Mouse (Mus musculus): ENCODE results near the gene Spint2.

Gene Spint2

GRCm38 (mm10) chr7:29303738-29304462 lies 22.2 kb upstream of the Spint2 start, which contains the start of gene Dpf1:
TSS of gene Dpf1 (plus strand) at chr7:29303951.
- DNase-seq: peak; percentile 70 to 76

GRCm38 (mm10) chr7:29302641-29303040 lies 20.9 kb upstream of the Spint2 start:
- no peak for DNase-seq

GRCm38 (mm10) chr7:29301127-29301566 lies 19.4 kb upstream of the Spint2 start:
- DNase-seq: peak in 1 of 2 experiments; percentile 44

GRCm38 (mm10) chr7:29296998-29297397 lies 15.3 kb upstream of the Spint2 start:
- DNase-seq: peak; percentile 69 to 80

GRCm38 (mm10) chr7:29295861-29296647 lies 14.3 kb upstream of the Spint2 start:
- DNase-seq: no peak

- DNase-seq: no peak
Measured at GRCm38 (mm10) chr7:29294111-29294761, 12.5 kb upstream of the Spint2 start.

- DNase-seq: peak; percentile 57 to 72
Measured at GRCm38 (mm10) chr7:29293131-29294065, 11.7 kb upstream of the Spint2 start.

GRCm38 (mm10) chr7:29292458-29293098 lies 10.9 kb upstream of the Spint2 start:
- no peak for DNase-seq

GRCm38 (mm10) chr7:29291616-29292457 lies 10.1 kb upstream of the Spint2 start:
- DNase-seq: no peak

- no peak for DNase-seq
Measured at GRCm38 (mm10) chr7:29290691-29291485, 9.2 kb upstream of the Spint2 start.

- peak; percentile 68 to 74 for DNase-seq
Measured at GRCm38 (mm10) chr7:29289856-29290255, 8.1 kb upstream of the Spint2 start.

GRCm38 (mm10) chr7:29288942-29289638 lies 7.4 kb upstream of the Spint2 start, which contains the start of gene Ppp1r14a:
TSS of gene Ppp1r14a (plus strand) at chr7:29289308.
- DNase-seq: peak; percentile 64 to 70

- peak; percentile 67 to 77 for DNase-seq
Measured at GRCm38 (mm10) chr7:29288079-29288478, 6.4 kb upstream of the Spint2 start.

- DNase-seq: no peak
Measured at GRCm38 (mm10) chr7:29287481-29287880, 5.8 kb upstream of the Spint2 start.

GRCm38 (mm10) chr7:29284523-29284922 lies 2.8 kb upstream of the Spint2 start:
- no peak for DNase-seq

- DNase-seq: no peak
Measured at GRCm38 (mm10) chr7:29283876-29284275, 2.2 kb upstream of the Spint2 start.

GRCm38 (mm10) chr7:29282074-29282554 lies 402 bp upstream of the Spint2 start:
- DNase-seq: no peak

- no peak for DNase-seq
Measured at GRCm38 (mm10) chr7:29280801-29281200, 911 bp downstream of the Spint2 start.

- no peak for DNase-seq
Measured at GRCm38 (mm10) chr7:29279924-29280323, 1.8 kb downstream of the Spint2 start.

Measured in lung, adult 18-20 months (tissue).